Mouse (Mus musculus): ENCODE data around the gene 2310030G06Rik.
A peak's percentile ranks its signal among the peaks of the same experiment; 100 is the strongest.

The 2310030G06Rik gene

DNA sequence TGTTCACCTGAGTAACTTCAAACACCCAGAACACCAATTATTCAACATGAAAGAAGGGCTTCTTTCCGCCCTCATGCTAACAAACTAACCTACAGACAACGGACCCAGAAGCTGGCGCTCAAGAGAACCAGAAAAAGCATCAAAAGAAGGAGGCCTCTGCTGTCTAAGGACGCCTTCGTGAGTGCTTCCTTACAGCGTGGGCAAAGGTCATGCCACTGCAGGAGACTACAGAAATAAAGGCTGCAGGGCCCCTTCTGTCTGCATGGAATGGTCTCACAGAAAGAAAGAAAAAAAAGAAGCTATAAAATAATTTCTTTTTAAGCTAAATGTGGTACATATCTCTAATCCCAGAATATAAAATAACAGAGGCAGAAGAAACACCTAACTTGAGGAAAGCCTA lies 41.4 kb downstream of the 2310030G06Rik start:
- DNase-seq (ENCODE audit: low spot score in 2 of 2) = no peak

DNA sequence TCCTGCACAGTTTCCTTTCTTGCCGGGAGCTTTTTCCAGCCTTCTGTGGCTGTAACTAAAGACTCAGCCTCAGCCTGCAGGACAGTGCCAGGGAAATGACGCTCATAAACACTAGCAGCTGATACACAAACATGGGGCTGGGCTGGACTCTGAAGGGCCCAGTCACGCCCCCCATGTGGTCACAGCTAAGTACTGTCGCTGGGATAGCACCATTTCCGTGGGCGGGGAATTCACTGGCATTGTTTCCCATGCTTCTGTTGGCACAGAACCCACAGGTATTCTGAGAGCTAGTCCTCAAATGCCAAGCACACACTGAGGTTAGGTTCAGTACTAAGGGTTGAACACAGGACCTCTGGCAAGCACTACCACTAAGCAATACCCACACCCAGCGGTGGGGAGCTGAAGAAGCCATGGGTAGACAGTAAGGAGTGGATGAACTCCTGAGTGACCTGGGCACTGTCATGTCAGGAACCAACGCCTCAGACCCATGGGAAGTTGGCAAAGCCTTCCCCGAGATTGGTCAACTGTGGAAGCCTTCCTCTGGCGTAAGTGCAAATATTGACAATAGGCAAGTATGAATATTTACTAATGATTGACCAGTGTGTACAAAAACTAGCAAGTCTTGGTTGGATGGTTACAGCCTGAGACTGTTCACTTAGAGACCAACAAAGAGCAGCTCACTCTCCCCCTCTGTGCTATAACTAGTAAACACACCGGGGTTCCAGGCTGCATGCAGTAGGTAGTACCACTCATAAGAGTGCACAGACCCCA lies 45.2 kb downstream of the 2310030G06Rik start:
- DNase-seq (ENCODE audit: low spot score in 2 of 2) = no peak

DNA sequence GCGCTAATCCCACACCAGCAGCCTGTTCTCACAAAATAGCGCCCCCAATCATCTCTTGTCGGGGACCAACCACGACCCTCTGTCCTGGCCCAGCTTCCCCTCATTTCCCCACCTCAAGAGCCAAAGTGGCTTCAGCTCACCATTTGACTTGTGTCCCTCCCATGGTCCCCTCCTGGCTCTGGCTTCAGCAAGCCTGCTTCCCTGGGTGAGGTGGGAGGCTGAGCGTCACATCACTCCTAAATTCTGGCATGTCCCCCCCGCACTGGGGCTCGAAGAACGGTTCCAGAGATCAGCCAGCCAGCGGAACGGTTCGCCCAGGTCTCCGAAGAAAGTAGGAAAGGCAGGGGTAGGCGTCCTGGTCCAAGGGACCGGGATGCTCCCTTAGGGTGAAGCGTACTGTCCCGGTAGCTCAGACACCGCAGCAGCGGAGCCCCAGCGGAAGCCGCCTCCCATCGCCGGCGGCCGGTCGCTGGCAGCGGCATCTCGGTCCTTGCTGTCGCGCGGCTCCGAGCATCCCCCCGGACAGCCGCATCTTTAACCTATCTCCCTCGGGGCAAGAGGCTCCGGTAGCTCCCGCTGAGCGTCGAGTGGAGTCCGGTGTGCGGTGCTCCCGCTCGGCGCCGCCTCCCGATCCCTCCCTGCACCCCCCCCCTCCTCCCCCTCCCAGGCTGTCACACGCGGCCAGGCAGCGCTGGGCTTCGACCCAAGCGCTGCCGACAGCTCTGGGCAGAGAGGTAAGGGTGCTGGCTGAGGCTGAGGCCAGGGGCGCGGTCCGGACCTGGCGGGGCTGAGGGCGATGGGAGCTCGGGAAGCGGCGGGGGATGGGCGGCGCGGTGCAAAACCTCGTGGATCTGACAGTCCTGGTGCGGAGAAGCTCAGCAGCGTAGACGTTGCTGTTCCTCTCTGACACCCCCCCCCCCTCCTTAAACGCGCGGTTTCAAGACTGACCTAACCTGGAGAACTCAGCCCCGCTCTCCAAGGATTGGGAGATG lies 47.6 kb downstream of the 2310030G06Rik start:
- DNase-seq (ENCODE audit: low spot score in 2 of 2) = peak; percentile 59 to 69

DNA sequence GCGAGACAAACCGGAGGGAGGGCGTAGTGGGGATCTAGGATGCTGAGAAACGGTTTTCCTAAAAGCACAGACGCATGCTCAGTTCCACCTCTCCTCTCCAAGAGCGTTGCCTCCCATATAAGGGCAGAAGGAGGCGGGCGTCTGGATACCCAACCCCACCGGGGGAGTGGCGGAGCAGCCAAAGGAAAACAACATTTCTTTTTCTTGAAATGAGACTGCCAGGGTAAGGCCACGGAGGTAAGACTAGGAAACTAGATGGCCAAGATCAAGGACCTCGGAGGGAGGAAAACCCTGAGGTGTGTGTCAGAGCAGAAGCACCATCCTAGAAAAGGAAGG lies 48.7 kb downstream of the 2310030G06Rik start:
- peak; percentile 83 to 84 for DNase-seq (ENCODE audit: low spot score in 2 of 2)

DNA sequence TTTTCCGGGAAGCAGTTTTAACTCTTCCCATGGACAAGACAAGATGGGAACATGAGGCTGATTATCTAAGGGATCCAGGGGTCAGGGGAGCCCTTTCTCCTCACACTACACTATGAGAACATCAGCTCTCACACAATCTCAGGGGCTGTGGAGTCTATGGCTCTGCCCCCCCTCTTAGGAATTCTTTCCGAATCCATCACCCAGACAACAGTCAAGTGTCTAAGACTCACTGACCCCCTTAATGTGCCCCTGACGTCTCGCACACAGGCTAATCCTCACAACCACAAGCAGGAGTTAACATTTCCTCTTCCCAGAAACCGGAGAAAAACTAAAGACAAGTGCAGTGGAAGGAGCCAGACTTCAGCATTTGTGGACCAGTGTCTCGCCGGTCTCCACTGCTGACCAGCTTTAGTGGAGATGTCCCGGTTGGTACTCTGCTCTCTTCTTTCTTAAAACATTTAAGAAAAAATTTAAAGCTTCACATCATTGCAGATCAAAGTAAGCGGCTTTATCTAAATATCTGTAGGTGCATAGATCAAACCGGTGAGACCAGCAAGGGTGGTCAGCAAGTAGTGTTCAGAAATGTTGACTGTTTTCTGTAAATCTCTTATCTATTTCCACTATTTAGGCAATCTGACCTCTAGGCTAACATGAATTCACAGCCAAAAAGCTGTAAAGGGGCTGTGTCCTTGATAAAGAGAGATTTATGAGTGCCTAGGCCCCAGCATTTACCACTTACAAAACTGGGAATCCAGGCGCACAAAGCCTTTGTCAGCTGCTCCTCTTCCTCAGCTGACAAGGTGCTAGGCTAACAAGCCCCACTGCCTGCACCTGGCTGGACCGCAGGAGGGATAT lies 49.3 kb downstream of the 2310030G06Rik start:
- no peak for DNase-seq (ENCODE audit: low spot score in 2 of 2)

DNA sequence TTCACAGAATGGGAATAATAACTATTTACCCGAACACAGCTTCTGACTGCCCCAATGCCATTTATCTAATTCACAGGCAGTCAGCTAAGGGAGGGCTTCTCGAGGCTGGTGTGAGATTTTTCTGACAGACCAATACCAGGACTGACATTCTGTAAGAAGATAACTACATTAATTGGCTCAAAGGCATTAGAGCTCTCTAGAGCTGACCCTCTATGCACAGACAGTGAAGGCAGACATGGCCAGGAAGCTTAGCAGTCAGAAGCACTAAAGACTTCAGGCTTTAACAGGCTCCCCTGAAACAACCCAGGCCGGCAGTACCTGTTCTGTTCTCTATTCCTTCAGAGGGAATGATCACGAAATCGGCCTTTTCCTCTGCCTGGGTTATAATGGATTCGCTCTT lies 51.2 kb downstream of the 2310030G06Rik start:
- DNase-seq (ENCODE audit: low spot score in 2 of 2) = no peak

DNA sequence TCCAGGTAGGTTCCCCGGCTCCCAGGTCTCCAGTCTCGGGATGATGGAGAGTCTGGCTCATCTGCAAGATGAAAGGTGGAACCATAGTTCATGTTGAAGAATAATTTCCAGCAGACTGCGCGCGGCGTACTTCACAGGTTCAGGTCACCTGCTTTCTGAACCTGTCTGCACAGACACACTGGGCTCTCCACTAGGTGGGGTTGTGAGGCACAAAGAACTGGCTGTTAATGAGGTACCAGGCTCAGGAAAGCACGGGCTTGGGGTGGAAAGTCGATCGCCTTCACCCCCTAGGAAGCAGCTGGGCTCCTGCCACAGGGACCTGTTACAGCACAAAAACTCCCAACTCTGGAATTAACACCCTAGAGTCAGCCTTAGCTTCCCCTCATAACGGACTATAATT lies 52.7 kb downstream of the 2310030G06Rik start:
- peak; percentile 32 to 37 for DNase-seq (ENCODE audit: low spot score in 2 of 2)

DNA sequence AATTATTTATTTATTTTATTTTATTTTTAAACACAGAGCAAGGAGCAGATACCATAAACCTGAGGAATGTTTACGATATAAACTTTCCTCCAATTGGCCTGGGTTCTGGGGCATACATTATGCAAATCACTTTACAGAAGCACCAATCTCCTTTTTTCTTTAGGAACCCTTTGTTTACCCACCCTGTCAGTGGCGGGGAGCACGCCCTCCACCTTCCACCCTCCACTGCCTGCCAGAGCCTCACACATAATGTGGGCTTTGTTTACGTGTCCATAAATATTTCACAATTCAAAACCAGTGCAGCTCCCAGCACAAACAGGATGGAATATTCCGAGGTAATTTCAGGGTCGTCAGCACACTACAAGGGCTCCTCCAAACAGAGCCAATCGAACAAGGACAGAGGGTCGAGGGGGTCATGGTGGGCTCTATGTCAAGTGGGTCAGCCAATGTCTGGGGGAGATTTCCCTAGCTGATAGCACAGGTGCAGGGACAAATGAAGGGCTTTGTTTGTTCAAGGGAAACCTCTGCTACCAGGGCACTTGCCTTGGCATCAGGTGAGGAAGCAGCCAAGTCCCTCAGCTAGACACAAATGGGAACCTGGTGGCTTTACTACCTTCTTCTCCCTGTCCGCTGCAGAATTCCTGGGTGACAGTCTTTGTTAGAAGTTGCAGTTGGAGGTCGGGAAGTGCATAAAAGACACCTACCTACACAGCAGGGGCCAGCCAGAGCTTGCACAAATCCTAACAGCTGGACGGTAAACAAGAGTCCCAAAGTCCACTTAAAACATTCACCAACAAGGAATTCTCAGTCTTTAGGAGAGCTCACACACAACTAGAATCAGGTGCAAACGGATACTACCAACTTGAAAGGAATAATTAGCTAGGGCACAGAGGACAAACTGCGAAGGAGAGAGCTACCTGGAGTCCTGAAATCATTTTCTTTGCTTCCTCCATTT lies 53.4 kb downstream of the 2310030G06Rik start:
- DNase-seq (ENCODE audit: low spot score in 2 of 2) = no peak

All from right cerebral cortex, adult 2 months (tissue).